Mouse (Mus musculus) naive thymus-derived CD4-positive, alpha-beta T cell, adult 5 months (primary cell): ENCODE results near the gene Spz1. TPM values are rescaled to one million over a fixed set of nuclear protein-coding genes. Genes with fewer than 3 reads are reported as not detected.

ENCODE experiments used
- polyA plus RNA-seq: library from polyadenylated mRNA; unstranded; fragments of 100-300 nt; shearing (Covaris generic); gene quantifications from one replicate; pipeline ENCODE4 v1.2.1, GENCODE M21; 2017

The Spz1 gene
- polyA plus RNA-seq = not detected

DNA sequence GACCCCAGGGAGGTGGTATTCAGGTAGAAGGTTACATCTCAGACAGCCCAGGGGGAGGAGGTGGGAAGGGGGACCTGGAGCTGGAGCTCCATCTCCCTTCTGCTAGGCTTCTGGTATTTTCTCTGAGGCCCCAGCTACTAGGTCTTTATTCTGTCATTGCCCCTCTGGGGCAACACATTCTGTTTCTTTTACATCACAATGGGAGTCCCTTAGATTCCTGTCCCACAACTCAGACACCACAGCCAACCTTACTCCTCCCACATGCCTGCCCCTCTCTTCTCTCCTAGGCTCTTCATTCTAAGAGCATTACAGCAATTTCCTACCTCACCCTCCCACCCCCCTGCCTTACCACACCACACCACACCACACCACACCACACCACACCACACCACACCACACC lies at the start of gene Spz1:
TSS of gene Spz1 (minus strand) at position 101 of the 400 bp plus-strand sequence.

DNA sequence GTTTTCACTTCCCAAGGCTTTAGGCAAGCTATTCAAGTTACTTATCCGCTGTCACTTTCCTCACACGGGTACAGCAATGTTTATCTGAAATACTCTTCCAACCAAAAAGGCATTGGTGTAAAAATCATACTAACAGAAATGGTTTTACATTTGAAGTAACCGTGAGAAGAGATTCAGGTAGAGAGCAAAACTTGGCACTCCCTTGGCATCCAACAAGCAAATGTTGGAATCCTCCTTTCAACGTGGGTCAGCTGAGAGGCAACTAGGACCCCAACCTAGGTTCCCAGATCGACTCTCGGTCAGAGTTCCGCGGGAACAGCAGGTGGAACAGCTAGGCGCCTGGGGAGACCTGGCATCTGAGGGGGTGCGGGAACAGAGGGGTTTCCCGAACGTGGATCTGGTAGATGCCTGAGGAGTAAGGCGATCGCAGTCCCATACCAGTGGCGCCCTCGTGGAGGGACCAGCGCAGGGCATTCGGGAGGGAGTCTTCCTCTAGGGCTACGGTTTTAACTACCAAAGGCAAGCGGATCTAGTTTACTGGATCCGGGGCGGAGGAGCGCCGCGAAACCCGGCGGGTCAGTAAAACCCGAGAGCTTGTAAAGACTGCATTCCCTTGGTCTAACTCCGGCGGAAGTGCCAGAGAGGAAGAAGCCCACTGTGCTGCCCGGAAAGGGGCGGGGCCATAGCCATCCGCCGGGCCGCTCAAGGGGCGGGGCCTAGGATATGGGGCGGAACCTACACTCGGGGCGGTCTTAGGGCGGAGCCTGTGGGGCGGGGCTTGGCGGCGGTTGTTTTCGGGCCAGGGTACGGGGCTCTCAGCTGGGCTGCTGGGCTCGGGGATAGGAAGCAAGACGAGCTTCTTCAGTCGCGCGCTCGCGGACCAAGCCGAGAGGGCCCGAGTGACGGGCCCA lies 34.6 kb upstream of the Spz1 start, which contains the start of gene Serinc5:
TSS of gene Serinc5 (plus strand) at position 781 of the 911 bp plus-strand sequence.

DNA sequence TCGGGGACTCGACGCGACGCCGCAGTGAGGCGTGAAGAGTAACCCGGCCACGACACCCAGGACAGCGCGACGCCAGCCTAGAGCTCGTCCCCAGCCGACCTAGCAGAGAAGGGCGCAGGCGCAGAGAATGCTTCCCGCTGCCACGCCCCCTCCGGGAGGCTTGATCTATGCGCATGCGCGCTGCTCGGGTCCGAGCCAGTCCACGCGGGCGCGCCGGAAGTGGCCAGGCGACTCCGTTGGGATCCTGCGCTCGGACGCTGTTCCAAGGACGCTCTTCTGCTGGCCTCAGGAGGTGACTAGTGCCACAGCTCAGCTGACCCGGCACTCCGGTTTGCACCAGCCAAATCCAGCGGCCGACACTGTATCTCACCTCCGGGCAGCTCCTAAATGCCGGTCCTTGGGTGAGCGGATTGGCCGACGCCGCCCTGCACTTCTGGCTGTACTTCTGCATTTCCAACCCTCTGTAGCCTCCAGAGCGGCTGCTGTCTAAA lies 45.2 kb downstream of the Spz1 start, which contains the start of gene Zfyve16:
TSS of gene Zfyve16 (minus strand) at position 148 of the 491 bp plus-strand sequence.

Other genes starting within 250 kb of the Spz1 start
- 1.00 TPM for gene Dhfr, start 221.4 kb downstream of the Spz1 start, polyA plus RNA-seq
- gene Msh3, start 221.2 kb downstream of the Spz1 start, polyA plus RNA-seq = 53.2 TPM
- gene Ankrd34b, start 150.3 kb downstream of the Spz1 start, polyA plus RNA-seq = not detected
- gene Fam151b, start 92.2 kb downstream of the Spz1 start, polyA plus RNA-seq = 4.0 TPM
- 13.8 TPM for gene Zfyve16, start 45.3 kb downstream of the Spz1 start, polyA plus RNA-seq
- 8.8 TPM for gene Serinc5, start 34.9 kb upstream of the Spz1 start, polyA plus RNA-seq
- not detected for gene Thbs4, start 218.6 kb upstream of the Spz1 start, polyA plus RNA-seq